Mouse (Mus musculus) liver, adult 2 months (tissue): ENCODE results near the gene Adgrv1.
A peak's percentile ranks its signal among the peaks of the same experiment; 100 is the strongest.

ENCODE experiments used
- CTCF ChIP-seq: fragments of 200-500 bp; IDR thresholded peaks from 2 replicates; pipeline ENCODE4 v1.5.1; 2011; ENCODE audit warnings: low read depth, low read length, control low read depth
- POLR2A ChIP-seq: fragments of 200-500 bp; IDR thresholded peaks from 2 replicates; pipeline ENCODE4 v1.6.1; 2011; ENCODE audit warnings: low read length, control low read depth; ENCODE audit not compliant: insufficient read depth; ENCODE audit errors: extremely low read depth

GRCm38 (mm10) chr13:81657351-81658052 lies 24.5 kb upstream of the Adgrv1 start, which contains the start of gene Lysmd3:
- TF ChIP-seq POLR2A (peak; percentile 54; the same call in 1 of the 2 replicates), CTCF (no peak)
